Mouse (Mus musculus): ENCODE data around the gene Lrfn5.

Gene Lrfn5

GRCm38 (mm10) chr12:61522829-61523370, at the start of gene Lrfn5:
TSS of gene Lrfn5 (plus strand) at chr12:61523150.
- DNase-seq (ENCODE audit: low read depth) = no peak

GRCm38 (mm10) chr12:61521501-61522147, 1.3 kb upstream of the Lrfn5 start:
- DNase-seq (ENCODE audit: low read depth) = no peak

- DNase-seq (ENCODE audit: low read depth) = no peak
Observed at GRCm38 (mm10) chr12:61522148-61522828, 662 bp upstream of the Lrfn5 start.

- no peak for DNase-seq (ENCODE audit: low read depth)
Observed at GRCm38 (mm10) chr12:61523631-61524182, 757 bp downstream of the Lrfn5 start.

GRCm38 (mm10) chr12:61524183-61524651, 1.3 kb downstream of the Lrfn5 start:
- no peak for DNase-seq (ENCODE audit: low read depth)

- no peak for DNase-seq (ENCODE audit: low read depth)
Observed at GRCm38 (mm10) chr12:61526199-61526598, 3.2 kb downstream of the Lrfn5 start.

- no peak for DNase-seq (ENCODE audit: low read depth)
Observed at GRCm38 (mm10) chr12:61579949-61580348, 57.0 kb downstream of the Lrfn5 start.

- DNase-seq (ENCODE audit: low read depth) = no peak
Observed at GRCm38 (mm10) chr12:61600305-61600704, 77.4 kb downstream of the Lrfn5 start.

GRCm38 (mm10) chr12:61607871-61608270, 84.9 kb downstream of the Lrfn5 start:
- DNase-seq (ENCODE audit: low read depth) = no peak

GRCm38 (mm10) chr12:61610081-61610480, 87.1 kb downstream of the Lrfn5 start:
- no peak for DNase-seq (ENCODE audit: low read depth)

GRCm38 (mm10) chr12:61624532-61624931, 101.6 kb downstream of the Lrfn5 start:
- DNase-seq (ENCODE audit: low read depth) = no peak

GRCm38 (mm10) chr12:61654380-61654779, 131.4 kb downstream of the Lrfn5 start:
- DNase-seq (ENCODE audit: low read depth) = no peak

- DNase-seq (ENCODE audit: low read depth) = no peak
Observed at GRCm38 (mm10) chr12:61723158-61723557, 200.2 kb downstream of the Lrfn5 start.

GRCm38 (mm10) chr12:61807073-61807605, 284.2 kb downstream of the Lrfn5 start:
- no peak for DNase-seq (ENCODE audit: low read depth)

- no peak for DNase-seq (ENCODE audit: low read depth)
Observed at GRCm38 (mm10) chr12:61823601-61824000, 300.7 kb downstream of the Lrfn5 start.

- no peak for DNase-seq (ENCODE audit: low read depth)
Observed at GRCm38 (mm10) chr12:61826311-61826710, 303.4 kb downstream of the Lrfn5 start.

GRCm38 (mm10) chr12:61842599-61843291, 319.8 kb downstream of the Lrfn5 start:
- DNase-seq (ENCODE audit: low read depth) = no peak

GRCm38 (mm10) chr12:61854183-61854582, 331.2 kb downstream of the Lrfn5 start:
- DNase-seq (ENCODE audit: low read depth) = no peak

Measured in c-Kit-positive CD71-positive TER-119-negative erythroid progenitor cells, embryonic 14.5 days (primary cell).